Mouse (Mus musculus) T-helper 2 cell (primary cell): ENCODE measurements around the gene Qpctl.
"Not testable (repeated sequence)": the region's sequence is repeated elsewhere in the genome, so short reads cannot be mapped to it uniquely, and the experiment has no call there.

Source experiments
- in situ Hi-C: fragments of 300-600 bp; cut with MboI, MseI; formaldehyde crosslinking; loops from one replicate; pipeline ENCODE4 v1.15.1; 2025; ENCODE audit warnings: high pct_unique_total_duplicates

The Qpctl gene

GRCm38 (mm10) chr7:19164189-19164588, 15.1 kb upstream of the Qpctl start:
- in situ Hi-C loops, result loop anchor here (10.0 kb wide), 1 partner anchor 121 kb away; the partner anchor contains the start of genes Ppm1n and Rtn2

- in situ Hi-C loops, result loop anchor here (10.0 kb wide), 1 partner anchor 121 kb away; the partner anchor contains the start of genes Ppm1n and Rtn2
Measured at GRCm38 (mm10) chr7:19163752-19164151, 14.7 kb upstream of the Qpctl start.

GRCm38 (mm10) chr7:19162928-19163327, 13.8 kb upstream of the Qpctl start:
- in situ Hi-C loops, result loop anchor here (10.0 kb wide), 1 partner anchor 122 kb away; the partner anchor contains the start of genes Ppm1n and Rtn2

- in situ Hi-C loops, result loop anchor here (10.0 kb wide), 1 partner anchor 125 kb away; the partner anchor contains the start of genes Ppm1n and Rtn2
Measured at GRCm38 (mm10) chr7:19160115-19160514, 11.0 kb upstream of the Qpctl start.

- in situ Hi-C loops, result no loop called here
Measured at GRCm38 (mm10) chr7:19159411-19159810, 10.3 kb upstream of the Qpctl start.

GRCm38 (mm10) chr7:19158601-19159000, 9.5 kb upstream of the Qpctl start:
- in situ Hi-C loops, result no loop called here

- in situ Hi-C loops, result no loop called here
Measured at GRCm38 (mm10) chr7:19157160-19157800, 8.2 kb upstream of the Qpctl start.

GRCm38 (mm10) chr7:19155825-19156475, 6.9 kb upstream of the Qpctl start:
- in situ Hi-C loops, result no loop called here

GRCm38 (mm10) chr7:19154796-19155195, 5.7 kb upstream of the Qpctl start:
- in situ Hi-C loops, result no loop called here

- in situ Hi-C loops, result not testable (repeated sequence)
Measured at GRCm38 (mm10) chr7:19151121-19151520, 2.0 kb upstream of the Qpctl start.

GRCm38 (mm10) chr7:19149626-19150025, 535 bp upstream of the Qpctl start, which contains the start of gene Snrpd2:
Gene Snrpd2, plus strand, starts transcription at chr7:19149722.
- in situ Hi-C loops, result no loop called here

GRCm38 (mm10) chr7:19148180-19148874, 764 bp downstream of the Qpctl start:
- in situ Hi-C loops, result no loop called here

- in situ Hi-C loops, result no loop called here
Measured at GRCm38 (mm10) chr7:19147497-19148045, 1.5 kb downstream of the Qpctl start.

- in situ Hi-C loops, result no loop called here
Measured at GRCm38 (mm10) chr7:19146793-19147192, 2.3 kb downstream of the Qpctl start.

GRCm38 (mm10) chr7:19137380-19137779, 11.7 kb downstream of the Qpctl start:
- in situ Hi-C loops, result loop anchor here (5.0 kb wide), 1 partner anchor 575 kb away; no protein-coding TSS in a partner anchor

- in situ Hi-C loops, result loop anchor here (5.0 kb wide), 1 partner anchor 575 kb away; no protein-coding TSS in a partner anchor
Measured at GRCm38 (mm10) chr7:19136673-19137334, 12.3 kb downstream of the Qpctl start.

- in situ Hi-C loops, result loop anchor here (5.0 kb wide), 1 partner anchor 576 kb away; no protein-coding TSS in a partner anchor
Measured at GRCm38 (mm10) chr7:19136168-19136567, 12.9 kb downstream of the Qpctl start.

- in situ Hi-C loops, result no loop called here
Measured at GRCm38 (mm10) chr7:19131324-19131848, 17.7 kb downstream of the Qpctl start.

GRCm38 (mm10) chr7:19130657-19131056, 18.4 kb downstream of the Qpctl start:
- in situ Hi-C loops, result no loop called here

GRCm38 (mm10) chr7:19129396-19129795, 19.7 kb downstream of the Qpctl start:
- in situ Hi-C loops, result no loop called here

- in situ Hi-C loops, result no loop called here
Measured at GRCm38 (mm10) chr7:19127744-19128143, 21.3 kb downstream of the Qpctl start.
